Mouse (Mus musculus) lung, adult 18-20 months (tissue): ENCODE measurements around the gene Rictor.
A peak's percentile ranks its signal among the peaks of the same experiment; 100 is the strongest.

ENCODE experiments used
- DNase-seq, 2 experiments: peaks; one replicate each; pipeline ENCODE4 v3.0.0; 2022; ENCODE audit warnings: mixed read lengths in 2 of 2

Gene Rictor

DNA sequence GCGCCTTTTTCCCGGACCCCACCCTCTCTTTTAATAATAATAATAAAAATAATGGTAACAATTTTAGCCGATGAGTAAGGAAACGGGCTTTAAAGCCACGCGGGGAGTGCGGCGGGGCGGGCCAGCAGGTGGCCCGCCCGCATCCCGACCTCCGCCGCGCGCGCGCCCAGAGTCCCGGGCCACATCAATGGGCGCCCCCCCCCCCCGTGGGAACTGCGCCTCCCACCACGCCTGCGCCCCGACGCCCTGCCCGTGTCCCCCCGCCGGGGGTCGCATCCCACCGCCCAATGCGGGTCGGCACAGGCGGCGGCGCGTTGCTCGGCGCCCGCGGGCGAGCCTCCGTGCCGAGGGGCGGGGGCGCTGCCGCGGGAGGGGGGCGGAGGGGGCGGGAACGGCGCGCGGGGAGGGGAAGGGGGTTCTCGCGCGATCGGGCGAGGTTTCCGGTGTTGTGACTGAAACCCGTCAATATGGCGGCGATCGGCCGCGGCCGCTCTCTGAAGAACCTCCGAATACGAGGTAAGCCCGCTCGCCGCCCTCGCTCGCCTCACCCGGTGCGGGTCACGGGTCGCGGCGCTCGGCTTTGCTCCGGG lies at the start of gene Rictor:
TSS of gene Rictor (plus strand) at position 444 of the 590 bp plus-strand sequence.
- peak; percentile 77 to 81 for DNase-seq

DNA sequence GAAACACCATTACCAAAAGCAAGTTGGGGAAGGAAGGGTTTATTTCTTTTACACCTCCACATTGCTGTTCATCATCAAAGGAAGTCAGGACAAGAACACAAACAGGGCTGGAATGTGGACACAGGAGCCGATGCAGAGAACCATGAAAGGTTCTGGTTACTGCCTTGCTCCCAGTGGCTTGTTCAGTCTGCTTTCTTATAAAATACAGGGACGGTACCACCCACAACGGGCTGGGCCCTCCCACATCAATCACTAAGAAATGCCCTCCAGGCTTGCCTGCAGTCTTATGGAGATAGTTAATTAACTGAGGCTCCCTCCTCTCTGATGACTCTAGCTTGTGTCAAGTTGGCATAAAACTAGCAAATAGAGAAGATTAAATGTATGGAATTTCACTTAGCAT lies 46.2 kb upstream of the Rictor start:
- DNase-seq, result no peak

DNA sequence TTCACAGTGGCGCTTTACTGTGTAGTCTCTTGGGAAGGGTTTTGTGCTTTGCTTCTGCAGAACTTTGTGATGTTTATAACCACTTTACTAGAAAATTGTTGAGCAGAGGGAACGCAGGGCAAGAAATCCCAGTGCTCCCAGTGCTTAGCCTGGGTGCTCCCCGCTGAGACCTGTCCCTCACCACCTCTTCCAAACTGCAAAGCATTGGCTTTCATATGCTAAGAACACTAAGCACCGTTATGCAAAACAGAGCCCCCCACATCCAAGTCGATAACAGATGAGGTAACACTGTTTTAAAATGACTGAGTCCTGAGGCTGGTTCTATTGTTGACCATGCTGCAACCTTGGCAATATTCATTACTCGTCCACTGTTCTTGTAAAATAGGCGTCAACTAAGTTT lies 44.2 kb upstream of the Rictor start:
- no peak for DNase-seq

DNA sequence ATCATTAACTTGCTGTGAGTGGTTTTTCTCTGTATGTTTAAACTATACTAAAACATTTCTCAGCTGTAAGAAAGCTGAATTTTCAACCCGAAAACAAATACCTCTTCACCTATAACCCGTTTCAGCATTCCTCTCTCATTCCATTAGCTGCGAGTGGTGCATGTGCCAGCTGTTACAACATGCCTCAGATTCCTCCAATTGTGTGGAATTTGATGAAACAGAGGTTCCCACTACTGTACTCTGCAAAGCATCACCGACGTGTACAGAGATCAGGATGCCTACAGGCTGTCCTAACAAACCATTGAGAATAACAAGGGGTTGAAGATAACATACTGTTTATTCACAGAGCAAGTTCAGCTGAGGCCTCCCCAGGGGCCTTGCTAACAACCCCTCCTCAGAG lies 42.1 kb upstream of the Rictor start:
- no peak for DNase-seq

DNA sequence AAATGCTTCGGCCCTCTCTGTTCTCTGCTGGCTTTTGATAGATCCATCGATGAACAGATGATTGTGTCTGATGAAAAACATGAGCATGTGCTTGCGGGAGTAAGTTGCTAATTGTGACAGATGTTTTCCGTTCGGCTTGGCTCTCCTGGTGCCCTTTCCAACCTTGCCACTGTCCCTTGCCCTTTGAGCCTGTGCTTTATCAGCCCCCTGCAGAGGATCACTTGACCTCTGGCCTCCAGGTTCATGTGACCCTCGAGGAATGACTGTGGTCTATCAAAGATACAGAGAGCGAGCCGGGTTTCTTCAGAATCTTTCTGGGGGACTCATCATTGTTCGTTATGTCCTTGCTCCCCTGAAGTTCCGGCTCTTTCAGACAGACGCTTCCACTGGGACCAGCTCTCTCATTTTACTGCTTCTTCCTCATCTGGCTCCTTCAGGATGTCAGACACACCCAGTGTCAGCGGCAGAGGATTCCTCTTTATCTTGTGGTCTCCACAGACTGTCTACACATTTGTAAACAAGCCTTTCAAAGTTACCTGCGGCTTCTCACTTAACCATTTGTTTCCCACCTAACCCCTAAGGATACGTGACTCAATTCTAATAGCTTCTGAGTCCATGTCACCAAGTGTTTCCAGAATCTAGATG lies 39.3 kb upstream of the Rictor start:
- no peak for DNase-seq

DNA sequence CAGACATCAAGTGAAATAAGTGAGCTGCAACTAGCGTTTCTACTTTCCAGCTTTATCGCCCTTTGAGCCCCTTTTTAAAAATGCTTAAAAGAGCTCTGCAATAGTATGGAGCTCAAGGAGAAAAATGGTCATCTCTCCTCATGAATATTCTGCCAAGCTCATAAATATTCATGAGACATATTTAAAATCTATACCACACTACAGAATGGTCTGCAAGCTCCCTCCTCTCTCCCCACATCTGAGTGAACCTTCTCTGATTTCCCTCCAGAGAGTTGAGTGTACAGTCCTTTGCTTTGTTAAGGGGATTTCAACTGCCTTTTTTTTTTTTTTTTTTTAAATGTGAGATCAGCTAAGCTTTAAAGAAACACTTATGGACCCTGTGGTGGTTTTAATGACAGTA lies 29.7 kb upstream of the Rictor start:
- no peak for DNase-seq

DNA sequence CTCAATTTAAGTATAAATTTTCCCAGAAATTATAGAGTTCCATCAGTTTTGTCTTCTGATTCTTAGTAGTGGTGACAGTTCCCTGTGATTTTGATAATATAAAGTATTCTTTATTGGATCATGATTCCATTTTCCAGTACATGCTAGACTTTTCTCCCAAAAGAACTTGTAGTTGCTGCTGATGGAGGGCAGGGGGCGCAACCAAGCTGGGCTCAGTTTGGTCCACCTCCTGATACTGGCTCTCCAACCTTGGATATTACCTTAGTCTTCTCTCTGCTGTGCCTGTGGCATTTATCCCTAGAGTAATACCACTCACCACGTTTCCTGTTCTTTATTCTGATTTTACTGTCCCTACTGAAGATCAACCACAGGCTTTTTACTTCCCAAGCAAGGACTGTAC lies 6.0 kb upstream of the Rictor start:
- DNase-seq, result peak in 1 of 2 experiments; percentile 26

DNA sequence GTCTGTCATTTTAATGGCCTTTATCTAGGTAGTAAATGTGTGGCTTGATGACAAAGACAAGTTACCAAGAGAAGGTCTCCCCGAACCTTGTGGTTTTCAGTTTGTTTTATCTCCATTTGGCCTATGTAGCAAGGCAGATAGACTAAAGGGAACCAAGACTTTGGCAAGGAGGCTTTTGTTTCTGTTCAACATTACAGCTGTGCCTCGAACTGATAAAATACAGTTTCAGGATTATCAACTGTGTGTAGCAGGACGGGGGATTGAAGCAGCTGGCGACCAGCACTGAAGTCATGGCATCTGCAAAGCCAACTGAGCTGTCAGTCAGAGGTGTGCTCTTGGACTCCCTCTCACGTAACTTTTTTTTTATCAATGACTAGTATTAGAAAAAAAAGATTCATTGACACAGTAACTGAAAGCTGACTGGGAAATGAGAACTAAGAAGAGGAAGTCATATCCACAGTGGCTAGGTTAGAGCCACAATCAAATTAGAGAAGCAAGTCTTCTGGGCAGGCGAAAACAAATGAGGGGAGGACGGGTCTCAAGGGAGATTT lies 2.8 kb upstream of the Rictor start:
- DNase-seq, result no peak

DNA sequence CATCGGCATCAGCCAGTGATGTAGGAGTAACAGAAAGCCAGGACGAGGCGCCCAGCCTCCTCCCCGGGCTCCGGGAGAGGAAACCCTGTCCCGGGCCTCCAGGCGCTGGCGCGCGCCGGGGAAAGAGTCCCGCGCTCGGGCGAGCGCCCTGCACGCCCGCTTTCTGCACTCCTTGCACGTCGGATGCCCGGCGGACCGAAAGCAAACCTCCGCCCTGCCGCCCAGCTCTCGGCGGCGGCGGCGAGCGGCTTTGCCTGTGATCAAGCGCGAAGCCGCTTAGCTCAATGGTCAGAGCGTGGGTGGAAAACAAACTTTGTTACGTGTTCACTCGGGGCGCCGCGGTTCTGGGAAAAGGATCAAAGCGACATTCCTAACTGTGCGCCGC lies 636 bp upstream of the Rictor start:
- DNase-seq, result peak; percentile 65 to 69

DNA sequence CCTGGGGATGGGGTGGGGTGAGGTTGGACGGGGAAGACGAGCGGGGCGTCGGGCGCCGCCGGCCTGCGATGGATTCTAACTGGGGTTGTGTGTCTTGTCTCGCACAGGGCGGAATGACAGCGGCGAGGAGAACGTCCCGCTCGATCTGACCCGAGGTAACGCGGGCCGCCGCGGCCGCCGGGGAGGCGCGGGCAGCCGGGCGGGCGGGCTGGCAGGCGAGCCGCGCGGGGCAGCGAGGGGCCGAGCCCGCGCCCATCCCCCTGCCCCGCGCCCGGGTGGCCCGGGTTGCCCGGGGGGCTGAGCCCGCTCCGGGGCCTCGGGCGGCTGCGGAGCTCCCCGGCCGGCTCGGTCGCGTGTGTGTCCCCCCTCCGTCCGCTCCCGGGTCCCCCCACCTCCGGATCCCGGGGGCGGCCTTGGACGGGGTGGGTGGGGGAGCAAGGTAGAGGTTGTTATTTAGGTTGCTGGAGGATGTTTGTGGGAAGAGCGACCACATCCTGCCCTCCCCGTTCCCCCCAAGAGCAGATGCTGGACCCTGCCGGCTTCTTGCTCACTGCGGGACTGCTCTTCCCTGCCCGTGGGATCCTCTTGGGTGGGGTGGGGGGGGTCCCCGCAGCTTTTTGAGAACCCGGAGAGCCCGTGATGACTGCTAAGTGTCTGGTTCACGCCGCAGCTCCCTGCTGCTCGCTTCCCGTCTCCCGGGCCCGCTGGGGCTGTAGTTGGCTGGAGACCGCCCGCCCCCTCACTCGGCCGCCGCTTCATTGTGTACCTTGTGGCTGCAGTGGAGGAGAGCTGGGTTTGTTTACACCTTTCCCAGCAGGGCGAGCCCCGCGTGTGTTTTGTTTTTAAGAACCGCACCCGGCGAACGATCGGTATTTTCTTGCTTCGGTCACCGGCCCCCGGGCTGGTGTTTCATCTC lies 605 bp downstream of the Rictor start:
- DNase-seq, result peak; percentile 58

DNA sequence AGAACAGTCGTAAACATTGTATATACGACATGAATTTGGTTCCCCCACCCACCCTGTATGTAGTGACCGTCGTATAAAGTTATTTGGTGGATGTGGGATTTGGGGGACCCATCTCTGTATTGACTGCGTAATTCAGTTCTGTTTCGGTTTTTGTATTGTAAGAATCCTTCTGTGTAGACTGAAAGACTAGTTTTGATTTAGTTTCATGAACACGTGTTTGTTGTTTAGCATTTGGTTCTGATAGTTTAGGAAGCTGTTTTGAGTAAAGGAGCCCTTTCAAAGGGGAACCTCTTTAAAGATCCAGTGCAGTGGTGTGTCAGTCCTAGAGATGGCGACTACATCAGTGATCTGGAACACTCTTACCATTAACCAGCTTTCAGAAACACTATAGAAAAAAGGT lies 1.4 kb downstream of the Rictor start:
- DNase-seq, result no peak

DNA sequence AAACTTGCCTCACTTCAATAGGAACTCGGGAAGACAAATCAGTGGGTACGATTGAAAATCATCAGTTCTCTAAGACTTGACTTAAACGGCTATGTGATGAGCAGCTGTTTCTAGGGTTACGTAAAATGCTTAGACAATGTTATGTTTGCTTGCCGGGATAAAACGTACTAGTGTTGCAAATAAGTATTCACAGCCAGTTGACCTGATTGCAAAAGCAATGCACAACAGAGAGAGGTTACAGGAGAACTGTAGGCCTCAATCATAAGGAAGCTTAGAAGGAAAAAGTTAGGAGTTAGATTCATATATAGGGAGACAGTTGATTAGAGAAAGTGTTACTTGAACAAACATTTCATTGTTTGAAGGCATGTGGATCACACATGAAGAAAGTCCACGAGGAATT lies 2.2 kb downstream of the Rictor start:
- DNase-seq, result no peak

DNA sequence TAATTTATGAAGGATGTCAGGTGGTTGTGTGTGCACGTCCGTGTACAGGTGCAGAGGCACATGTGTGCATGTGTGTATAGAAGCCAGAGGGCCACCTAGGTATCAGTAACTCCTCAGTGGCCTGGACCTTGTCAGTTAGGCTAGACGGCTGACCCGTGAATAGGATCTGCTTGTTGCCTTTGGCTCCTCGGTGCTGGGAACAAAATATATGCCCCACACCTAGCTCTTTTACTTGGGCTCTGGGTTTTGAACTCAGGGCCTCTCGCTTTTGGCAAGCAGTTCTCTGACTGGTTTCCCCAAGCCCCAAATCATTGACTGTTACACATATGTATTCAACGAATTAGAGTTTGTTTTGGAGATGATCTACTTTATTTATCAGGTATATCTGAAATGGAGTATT lies 3.0 kb downstream of the Rictor start:
- DNase-seq, result no peak

DNA sequence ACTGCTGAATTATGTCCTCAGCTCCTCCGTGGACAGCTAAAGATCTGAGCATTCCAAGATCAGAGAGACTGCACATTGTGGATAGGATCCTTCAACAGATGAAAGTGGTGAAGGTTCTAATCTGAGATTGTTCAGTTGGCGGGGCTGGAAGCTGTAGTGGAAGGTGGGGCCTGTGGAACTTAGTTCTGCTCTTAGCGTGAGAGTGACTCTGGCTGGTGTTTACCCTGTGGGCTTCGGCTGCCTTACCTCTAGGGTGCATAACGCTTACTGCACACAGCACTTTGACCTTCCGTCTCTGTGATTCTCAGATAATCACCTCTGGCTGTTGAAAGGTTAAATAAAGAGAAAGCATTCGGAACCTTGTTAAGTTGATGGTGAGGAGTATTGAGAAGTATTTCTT lies 6.6 kb downstream of the Rictor start:
- no peak for DNase-seq

DNA sequence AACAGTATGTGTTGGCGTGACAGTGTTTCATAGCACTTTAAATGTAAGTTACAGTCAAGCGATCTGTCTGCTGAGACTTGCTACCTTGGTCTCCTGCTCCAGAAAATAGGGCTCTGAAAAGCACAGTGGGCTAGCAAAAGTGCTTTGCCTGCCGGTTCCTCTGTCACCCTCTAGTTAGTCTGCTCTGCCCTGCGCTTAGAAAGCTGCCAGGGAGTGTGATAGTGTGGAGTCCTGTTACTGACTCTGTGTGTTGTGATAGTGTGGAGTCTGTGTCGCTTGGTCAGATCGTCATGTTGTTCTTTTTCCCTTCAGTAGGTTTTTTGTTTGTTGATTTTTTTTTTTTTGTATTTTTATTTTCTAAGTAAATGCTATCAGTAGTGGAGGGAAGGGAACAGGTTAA lies 7.1 kb downstream of the Rictor start:
- DNase-seq, result no peak

DNA sequence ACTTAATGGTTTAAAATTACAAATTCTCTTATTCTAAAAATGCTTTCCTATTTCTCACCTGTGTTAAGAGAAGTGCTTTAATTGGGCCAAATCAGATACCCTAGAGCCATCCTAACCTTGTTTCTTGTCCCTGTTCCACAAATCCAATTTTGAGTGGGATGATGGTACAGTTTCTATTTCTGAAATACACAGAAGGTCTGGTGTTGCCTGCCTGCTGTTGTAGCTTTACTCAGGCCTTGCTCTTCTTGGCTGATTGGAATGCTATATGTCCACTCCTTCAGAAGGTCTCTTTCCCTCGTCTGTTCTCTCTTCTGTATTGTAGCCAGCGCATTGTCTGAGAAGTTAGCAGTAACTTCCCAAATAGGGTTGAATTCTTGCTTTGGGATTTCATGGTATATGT lies 13.2 kb downstream of the Rictor start:
- DNase-seq, result no peak

DNA sequence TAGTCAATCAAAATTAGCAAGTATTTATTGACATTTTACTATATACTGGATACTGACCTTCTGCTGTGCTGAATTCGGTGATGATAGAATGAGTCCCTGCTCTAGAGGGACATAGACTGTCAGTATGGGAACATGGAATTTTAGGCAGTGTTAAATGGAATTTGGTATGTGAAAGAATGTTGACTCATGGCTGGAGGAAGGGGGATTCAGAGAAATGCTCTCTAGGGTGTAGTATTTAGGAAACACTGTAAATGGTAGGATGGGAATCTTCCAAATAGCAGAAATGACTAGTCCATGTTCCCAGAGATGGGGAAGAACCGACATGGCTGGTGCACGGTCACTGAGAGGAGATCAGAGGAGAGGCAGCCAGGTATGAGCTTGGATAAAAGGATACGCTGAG lies 13.6 kb downstream of the Rictor start:
- DNase-seq, result no peak

DNA sequence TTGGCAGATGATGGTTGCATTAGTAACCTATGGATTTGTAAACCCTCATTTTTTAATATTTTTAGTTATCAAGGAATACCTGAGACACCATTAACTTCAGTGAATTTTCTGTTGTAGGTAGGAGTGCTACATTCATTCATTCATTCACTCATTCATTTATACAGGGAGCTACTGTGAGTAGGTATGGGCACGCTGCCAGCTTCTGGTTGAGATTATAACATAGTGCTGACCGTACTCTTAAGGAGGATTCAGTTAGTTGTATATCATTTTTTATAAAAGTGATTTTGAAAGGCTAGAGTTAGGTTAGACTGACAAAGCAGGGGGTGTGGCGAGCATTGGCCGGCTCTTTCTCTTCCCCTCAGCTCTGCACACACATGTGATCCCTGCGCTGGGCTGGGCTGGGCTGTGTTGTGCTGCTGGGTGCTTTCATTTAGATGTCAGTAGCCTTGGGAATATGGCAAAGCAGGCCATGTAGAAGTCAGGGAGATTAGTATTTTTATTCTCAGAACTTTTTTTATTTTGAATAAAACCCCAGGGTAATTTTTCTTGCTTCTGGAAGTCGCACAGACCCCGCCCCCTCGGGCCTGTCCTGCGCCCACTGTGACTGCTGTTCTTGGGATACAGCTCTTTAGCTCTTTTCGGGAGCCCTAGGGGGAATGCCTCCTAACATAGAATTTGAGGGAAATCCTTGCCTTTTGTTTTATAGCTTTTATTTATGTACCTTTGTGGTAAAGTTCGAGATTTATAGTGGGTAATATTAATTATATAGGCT lies 14.4 kb downstream of the Rictor start:
- DNase-seq, result no peak

DNA sequence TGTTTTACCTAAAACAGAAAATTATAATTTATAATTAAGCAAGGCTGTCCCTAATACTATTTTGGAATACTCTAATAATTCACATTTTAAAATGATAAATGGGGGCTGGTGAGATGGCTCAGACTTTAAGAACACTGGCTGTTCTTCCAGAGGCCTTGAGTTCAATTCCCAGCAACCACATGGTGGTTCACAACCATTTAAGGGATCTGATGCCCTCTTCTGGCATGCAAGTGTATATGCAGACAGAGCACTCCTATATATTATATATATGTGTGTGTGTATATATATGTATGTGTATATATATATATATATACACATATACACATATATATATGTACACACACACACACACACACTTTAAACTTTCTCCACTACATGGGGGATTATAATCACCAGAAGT lies 15.2 kb downstream of the Rictor start:
- no peak for DNase-seq

DNA sequence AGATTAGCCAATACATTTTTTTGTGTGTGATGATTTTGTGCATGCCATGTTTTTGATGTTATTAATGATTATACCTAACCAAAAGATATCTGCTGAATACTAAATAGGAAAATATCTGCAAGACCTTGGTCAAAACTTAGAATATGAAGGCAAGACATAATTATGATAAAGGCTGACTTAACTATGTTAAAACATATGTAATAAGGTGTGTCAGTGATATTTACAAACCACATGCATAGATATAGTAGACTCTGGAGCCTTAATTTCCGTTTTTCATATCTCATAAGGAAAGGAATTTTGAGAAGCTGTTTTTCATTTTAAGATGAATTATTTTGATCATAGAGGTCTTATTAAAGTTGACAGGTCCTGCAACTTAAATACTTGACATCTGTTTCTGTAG lies 16.3 kb downstream of the Rictor start:
- no peak for DNase-seq

DNA sequence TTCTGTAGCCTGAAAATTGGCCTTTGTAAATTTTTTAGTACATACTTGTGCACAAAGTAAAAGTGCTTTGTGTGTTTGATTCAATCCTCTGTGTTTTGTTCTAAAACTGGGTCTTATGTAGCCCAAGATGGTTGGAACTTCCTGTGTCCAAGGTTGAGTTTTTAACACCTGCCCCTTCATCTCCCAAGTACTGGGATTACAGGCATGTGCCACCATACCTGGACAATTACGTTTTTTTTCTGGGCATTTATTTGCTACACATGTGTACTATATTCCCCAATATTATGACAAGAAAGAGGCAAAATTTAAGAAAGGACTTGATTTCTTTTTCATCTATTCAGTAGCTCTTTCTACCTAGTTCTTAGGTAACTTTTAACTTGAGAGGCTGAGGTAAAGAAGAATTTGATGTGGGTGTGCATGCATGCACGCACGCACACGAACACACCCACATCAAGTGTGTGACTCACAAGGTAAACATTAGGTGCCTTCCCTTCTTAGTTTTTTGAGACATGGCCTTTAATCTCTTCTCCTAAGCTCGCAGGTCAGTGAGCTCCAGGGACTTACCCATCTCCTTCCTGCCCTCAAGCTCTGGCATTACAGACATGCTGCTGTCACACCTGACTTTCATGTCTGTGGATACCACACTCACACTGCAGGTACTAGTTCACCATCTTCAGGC lies 18.1 kb downstream of the Rictor start:
- DNase-seq, result peak in 1 of 2 experiments; percentile 43

DNA sequence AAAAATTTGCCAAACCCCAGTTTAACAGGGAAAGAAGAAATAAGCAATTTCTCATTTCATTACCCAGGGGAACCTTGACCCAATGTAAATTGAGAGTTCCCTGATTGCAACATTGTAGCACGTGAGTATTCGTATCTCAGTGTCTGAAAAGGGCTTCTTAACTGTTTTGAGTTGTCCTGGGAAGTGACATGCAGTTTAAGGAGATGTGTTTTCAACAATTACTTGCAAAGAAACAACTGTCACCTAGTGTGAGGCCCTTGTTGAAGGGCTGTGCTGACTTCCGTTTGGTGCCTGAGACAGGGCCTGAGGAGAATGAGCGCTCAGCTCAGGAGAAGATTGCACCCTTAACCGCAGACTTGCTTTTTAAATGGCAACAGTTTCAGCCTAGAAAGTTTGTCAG lies 24.9 kb downstream of the Rictor start:
- no peak for DNase-seq
